Mouse (Mus musculus) stomach, postnatal 0 days (tissue): ENCODE results near the gene Usp36. TPM values are rescaled to one million over a fixed set of nuclear protein-coding genes. Genes with fewer than 3 reads are reported as not detected.

Source experiments
- ATAC-seq: fragments of 200-750 bp; cut with Nextera tagmentation; 2 replicates; pipeline ENCODE4 v1.8.0; 2017; ENCODE audit not compliant: low FRiP score, low TSS enrichment
- DNase-seq: peaks from one replicate; pipeline ENCODE4 v3.0.0-alpha.2; 2016; ENCODE audit warnings: low spot score
- H3K27ac ChIP-seq: fragments of 300-500 bp; sonication (generic); replicated peaks from 2 replicates; pipeline ENCODE4 v1.5.1; 2014; ENCODE audit warnings: mild to moderate bottlenecking, control low read depth
- H3K27me3 ChIP-seq: fragments of 300-500 bp; sonication (generic); 2 replicates; pipeline ENCODE4 v1.6.1; 2014; ENCODE audit warnings: low read length; ENCODE audit not compliant: control insufficient read depth, insufficient read depth
- H3K36me3 ChIP-seq: fragments of 300-500 bp; sonication (generic); 2 replicates; pipeline ENCODE4 v1.6.1; 2014; ENCODE audit warnings: low read length, mixed read lengths; ENCODE audit not compliant: control insufficient read depth, insufficient read depth
- H3K4me1 ChIP-seq: fragments of 300-500 bp; sonication (generic); replicated peaks from 2 replicates; pipeline ENCODE4 v1.6.1; 2014; ENCODE audit warnings: antibody characterized with exemption; ENCODE audit not compliant: control insufficient read depth, insufficient read depth
- H3K4me2 ChIP-seq: fragments of 300-500 bp; sonication (generic); replicated peaks from 2 replicates; pipeline ENCODE4 v1.6.1; 2014; ENCODE audit warnings: low read depth, mild to moderate bottlenecking, control low read depth, moderate library complexity
- H3K4me3 ChIP-seq: fragments of 300-500 bp; sonication (generic); 2 replicates; pipeline ENCODE4 v1.5.1; 2014; ENCODE audit warnings: low read depth, low read length, control low read depth
- H3K9ac ChIP-seq: fragments of 300-500 bp; sonication (generic); 2 replicates; pipeline ENCODE4 v1.6.1; 2014; ENCODE audit warnings: mild to moderate bottlenecking, low read length, control low read depth, mixed read lengths
- H3K9me3 ChIP-seq: fragments of 300-500 bp; sonication (generic); 2 replicates; pipeline ENCODE4 v1.6.1; 2016; ENCODE audit warnings: low read length; ENCODE audit not compliant: control insufficient read depth
- CTCF ChIP-seq: IDR thresholded peaks from 2 replicates; pipeline ENCODE4 v1.5.1; 2016; ENCODE audit warnings: antibody characterized with exemption, low read depth, mild to moderate bottlenecking, moderate library complexity
- EP300 ChIP-seq: optimal IDR thresholded peaks from 2 replicates; pipeline ENCODE3; 2016; ENCODE audit warnings: antibody characterized with exemption
- WGBS: fragments of 180-500 bp; shearing (Covaris S2); extraction: QIAGEN DNeasy Blood & Tissue Kit; methylation state at CpG from one replicate; pipeline ENCODE4 v1.1.7; 2014; 5-methylcytosine and 5-hydroxymethylcytosine counted together
- polyA plus RNA-seq: library from polyadenylated mRNA; unstranded; fragments of >200 nt; fragmentation: Nextera tagmentation; extraction: Ambion mirVana; gene quantifications from 2 replicates; pipeline ENCODE4 v1.2.1, GENCODE M21; 2015

Gene Usp36
- polyA plus RNA-seq, 1 experiment from 2014 or later, result 8.1 TPM

DNA sequence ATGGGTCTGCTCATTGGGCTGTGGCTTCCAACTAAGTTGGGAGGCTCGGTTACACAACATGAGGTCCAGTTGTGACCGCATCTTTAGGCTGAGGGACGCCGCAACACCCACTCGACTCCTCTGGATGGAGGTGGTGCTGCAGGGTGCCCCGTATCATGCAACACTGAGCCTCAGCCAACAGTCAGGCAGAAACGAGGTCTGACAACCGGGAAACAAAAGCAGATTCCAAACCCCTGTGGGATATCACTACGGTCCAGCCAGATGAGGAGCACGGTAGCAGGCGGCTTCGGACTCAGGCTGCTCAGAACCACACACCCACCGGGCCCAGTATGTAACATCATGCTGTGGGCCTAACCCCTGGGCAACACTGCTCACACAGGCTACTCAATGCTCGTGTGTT, 40.3 kb upstream of the Usp36 start:
- Histone ChIP-seq H3K9ac (no peak overlapping the region), H3K4me1 (0 out of 2 replicates have a peak, but pooled peaks cover 3% of the 10 kb centered on the region), H3K27me3 (no peaks in the 10 kb centered on the region), H3K4me3 (no peak overlapping the region), H3K9me3 (no peaks in the 10 kb centered on the region), H3K36me3 (no peaks in the 10 kb centered on the region; the same call in 1 of the 2 replicates), H3K27ac (no peak overlapping the region), H3K4me2 (no peak overlapping the region)
- no peak for ATAC-seq
- TF ChIP-seq EP300 (no peak), CTCF (no peak)
- DNase-seq, result no peak
- WGBS, result 95% methylated on average over 14 of the region's 14 CpGs

DNA sequence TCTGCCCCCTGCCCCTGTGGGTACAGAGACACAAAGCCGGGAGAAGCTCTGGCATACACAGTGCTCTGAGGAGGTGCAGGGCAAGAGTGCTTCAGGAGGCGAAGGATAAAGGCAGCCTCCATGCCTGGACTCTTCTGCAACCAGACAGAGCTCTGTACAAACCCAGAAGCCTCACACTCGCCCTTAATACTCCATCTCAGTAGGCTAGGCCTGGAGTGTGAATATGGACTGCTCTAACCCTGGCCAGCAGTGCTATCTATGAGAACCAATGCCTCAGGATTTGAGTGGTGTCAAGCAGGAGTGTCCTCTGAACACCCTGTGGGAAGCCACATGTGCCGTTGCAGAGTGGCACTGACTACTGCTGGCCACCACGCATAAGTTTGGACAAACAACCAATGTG, 38.9 kb upstream of the Usp36 start:
- TF ChIP-seq EP300 (no peak), CTCF (no peak)
- H3K4me3 ChIP-seq, result no peak overlapping the region
- H3K4me1 ChIP-seq, result 0 out of 2 replicates have a peak, but pooled peaks cover 3% of the 10 kb centered on the region
- 84% methylated on average over 5 of the region's 5 CpGs for WGBS
- no peaks in the 10 kb centered on the region for H3K27me3 ChIP-seq
- no peak overlapping the region for H3K9ac ChIP-seq
- DNase-seq, result no peak
- no peaks in the 10 kb centered on the region; the same call in 1 of the 2 replicates for H3K36me3 ChIP-seq
- no peaks in the 10 kb centered on the region for H3K9me3 ChIP-seq
- H3K27ac ChIP-seq, result no peak overlapping the region
- H3K4me2 ChIP-seq, result no peak overlapping the region
- ATAC-seq, result no peak

DNA sequence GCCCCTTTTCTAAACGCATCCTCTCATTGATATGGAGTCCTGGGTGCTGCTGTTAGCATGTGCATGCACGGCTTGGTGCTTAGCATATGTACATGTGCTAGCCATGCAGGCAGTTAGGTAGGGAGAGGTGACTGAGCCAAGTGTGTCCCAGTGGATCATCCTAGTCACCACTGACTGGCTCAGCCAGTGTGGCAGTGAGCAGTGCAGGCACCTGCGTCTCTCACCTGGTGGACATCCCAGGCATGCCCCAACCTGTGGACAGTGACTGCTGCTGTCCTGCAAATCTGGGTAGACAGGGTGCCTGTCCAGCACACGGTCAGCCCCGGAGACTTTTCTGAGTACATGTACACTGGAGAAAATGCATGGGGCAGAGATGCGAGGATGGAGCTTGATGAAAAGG, 38.5 kb upstream of the Usp36 start:
- H3K27ac ChIP-seq, result peak overlapping the region; percentile 78; the same call in 1 of the 2 replicates
- no peak for ATAC-seq
- 93% methylated on average over 6 of the region's 6 CpGs for WGBS

DNA sequence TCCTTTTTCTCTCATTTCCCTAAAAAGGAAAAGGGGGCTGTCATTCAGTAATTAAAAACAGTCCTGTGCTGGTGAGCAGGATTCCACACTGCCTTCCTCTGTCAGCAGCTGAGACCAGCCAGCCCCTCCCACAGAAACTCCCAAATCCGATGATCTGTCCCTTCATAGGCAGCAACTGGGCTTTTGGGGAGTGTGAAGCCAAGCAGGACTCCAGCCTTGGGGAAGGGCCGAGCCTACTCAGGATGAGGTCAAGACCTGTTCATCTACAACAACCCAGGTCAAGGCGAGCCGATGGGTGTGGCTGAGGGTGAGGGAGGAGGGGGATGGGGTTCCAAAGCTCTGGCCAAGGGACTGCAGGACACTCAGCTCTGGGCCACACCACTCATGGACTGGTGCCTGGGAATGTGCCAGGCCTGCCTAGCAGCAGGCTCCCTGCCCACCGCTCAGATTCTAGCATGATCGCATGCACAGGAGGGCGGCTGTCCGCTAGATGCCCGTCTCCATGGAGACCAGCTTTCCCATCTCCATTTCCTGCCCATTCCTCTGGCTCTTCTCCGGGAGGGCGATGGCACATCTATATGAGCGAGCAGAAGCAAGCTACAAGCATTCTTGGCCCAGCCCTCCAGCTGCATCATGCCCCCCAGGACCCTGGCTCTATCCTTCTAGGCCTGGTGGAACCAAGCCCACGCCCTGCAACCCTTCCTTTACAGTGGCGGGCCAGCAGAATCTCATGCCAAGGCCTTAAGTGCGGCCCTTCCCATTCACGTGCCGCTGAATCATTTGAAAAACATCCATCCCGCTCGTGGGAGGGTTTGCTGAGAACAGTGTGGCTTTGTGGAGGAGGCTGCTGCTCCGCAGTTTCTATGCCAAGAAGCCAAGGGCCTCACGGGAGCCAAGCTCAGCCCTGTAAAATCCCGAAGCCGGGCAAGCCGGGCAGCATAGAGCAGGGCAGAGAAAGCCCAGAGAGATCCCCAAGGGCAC, 37.2 kb upstream of the Usp36 start:
- peak; percentile 71 for ATAC-seq
- peak overlapping the region; percentile 78 for H3K27ac ChIP-seq
- H3K9me3 ChIP-seq, result no peaks in the 10 kb centered on the region
- no peaks in the 10 kb centered on the region for H3K27me3 ChIP-seq
- TF ChIP-seq CTCF (no peak), EP300 (no peak)
- WGBS, result 52% methylated on average over 24 of the region's 24 CpGs
- H3K4me1 ChIP-seq, result 0 out of 2 replicates have a peak, but pooled peaks cover 3% of the 10 kb centered on the region
- DNase-seq, result peak; percentile 60
- H3K9ac ChIP-seq, result peak overlapping the region; percentile 41
- H3K36me3 ChIP-seq, result no peaks in the 10 kb centered on the region; the same call in 1 of the 2 replicates
- no peak overlapping the region for H3K4me3 ChIP-seq
- no peak overlapping the region for H3K4me2 ChIP-seq

More for the DNA sequence above, 38.5 kb upstream of the Usp36 start:
- Histone ChIP-seq H3K4me3 (no peak overlapping the region), H3K36me3 (no peaks in the 10 kb centered on the region; the same call in 1 of the 2 replicates), H3K9me3 (no peaks in the 10 kb centered on the region), H3K9ac (no peak overlapping the region), H3K27me3 (no peaks in the 10 kb centered on the region), H3K4me1 (0 out of 2 replicates have a peak, but pooled peaks cover 3% of the 10 kb centered on the region), H3K4me2 (no peak overlapping the region)
- TF ChIP-seq EP300, result no peak
- no peak for TF ChIP-seq CTCF
- DNase-seq, result no peak

GRCm38 (mm10) chr11:118326491-118326890, 36.4 kb upstream of the Usp36 start:
- H3K27ac ChIP-seq, result peak overlapping the region; percentile 78; the same call in 1 of the 2 replicates
- H3K4me1 ChIP-seq, result 0 out of 2 replicates have a peak, but pooled peaks cover 3% of the 10 kb centered on the region

DNA sequence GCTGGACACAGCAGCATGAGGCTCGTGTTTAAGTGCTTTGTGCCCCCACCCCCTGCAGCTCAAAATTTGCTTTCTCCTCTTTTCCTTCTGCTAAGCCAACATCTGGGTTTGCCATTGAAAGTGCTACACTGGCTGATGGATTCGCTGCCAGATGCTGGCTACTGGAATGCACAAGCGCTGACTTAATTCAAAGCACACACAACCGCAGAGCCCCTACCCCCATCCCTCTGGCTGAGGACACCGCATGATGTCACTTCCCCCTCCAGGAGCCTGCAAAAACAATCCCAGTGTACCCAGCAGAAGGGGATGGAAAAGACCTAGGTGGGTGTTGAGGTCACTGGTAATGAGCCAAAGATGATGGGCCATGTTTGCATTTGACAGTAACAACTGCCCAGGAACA, 34.5 kb upstream of the Usp36 start:
- H3K9ac ChIP-seq, result no peak overlapping the region
- 49% methylated on average over 5 of the region's 5 CpGs for WGBS
- no peak overlapping the region for H3K4me3 ChIP-seq
- DNase-seq (no peak), ATAC-seq (no peak)
- H3K27ac ChIP-seq, result no peak overlapping the region
- H3K9me3 ChIP-seq, result no peaks in the 10 kb centered on the region
- no peak for TF ChIP-seq EP300
- no peak for TF ChIP-seq CTCF
- H3K4me1 ChIP-seq, result 0 out of 2 replicates have a peak, but pooled peaks cover 3% of the 10 kb centered on the region
- no peaks in the 10 kb centered on the region for H3K36me3 ChIP-seq
- no peaks in the 10 kb centered on the region for H3K27me3 ChIP-seq
- H3K4me2 ChIP-seq, result no peak overlapping the region

More at GRCm38 (mm10) chr11:118326491-118326890, 36.4 kb upstream of the Usp36 start:
- no peak for DNase-seq
- Histone ChIP-seq H3K4me2 (no peak overlapping the region), H3K9me3 (no peaks in the 10 kb centered on the region), H3K36me3 (no peaks in the 10 kb centered on the region), H3K27me3 (no peaks in the 10 kb centered on the region), H3K9ac (no peak overlapping the region), H3K4me3 (no peak overlapping the region)
- 82% methylated on average over 4 of the region's 4 CpGs for WGBS
- ATAC-seq, result no peak
- TF ChIP-seq EP300 (no peak), CTCF (no peak)
